Mouse (Mus musculus) erythroblast, embryonic 14.5 days (primary cell): ENCODE results near the gene Bmpr1a.

Experiments used
- GATA1 ChIP-seq: IDR thresholded peaks from 2 replicates; pipeline ENCODE4 v1.6.1; 2012; ENCODE audit warnings: low read length, inconsistent platforms, mixed read lengths
- TAL1 ChIP-seq: IDR thresholded peaks from 3 replicates; pipeline ENCODE4 v1.6.1; 2012; ENCODE audit warnings: low read length, inconsistent platforms, mixed read lengths

- TF ChIP-seq GATA1: no peak
- no peak for TF ChIP-seq TAL1
Observed at GRCm38 (mm10) chr14:34552226-34552625, 49.1 kb upstream of the Bmpr1a start.
